Mouse (Mus musculus) erythroblast, embryonic 14.5 days (primary cell): ENCODE measurements around the gene Tnfsf10.

Experiments
- GATA1 ChIP-seq: IDR thresholded peaks from 2 replicates; pipeline ENCODE4 v1.6.1; 2012; ENCODE audit warnings: low read length, inconsistent platforms, mixed read lengths
- TAL1 ChIP-seq: IDR thresholded peaks from 3 replicates; pipeline ENCODE4 v1.6.1; 2012; ENCODE audit warnings: low read length, inconsistent platforms, mixed read lengths

DNA sequence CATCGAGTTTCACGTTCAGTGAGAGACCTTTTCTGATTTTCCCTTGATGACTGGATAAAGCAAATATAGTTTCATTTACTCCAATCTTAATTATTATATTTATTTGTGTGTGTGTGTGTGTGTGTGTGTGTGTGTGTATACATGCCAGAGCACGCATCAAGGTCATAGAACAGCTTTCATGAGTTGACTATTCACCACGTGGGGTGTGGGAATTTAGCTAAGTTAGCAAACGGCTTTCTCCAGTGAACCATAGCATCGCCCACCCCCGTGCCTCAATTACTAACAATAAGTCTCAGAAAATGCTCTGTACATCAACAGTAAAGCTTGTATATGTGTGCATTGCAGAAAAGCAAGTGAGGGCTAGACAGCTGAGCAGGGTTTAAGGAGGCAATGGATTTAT, 33.0 kb upstream of the Tnfsf10 start:
- no peak for TF ChIP-seq GATA1
- TF ChIP-seq TAL1 = no peak
